Mouse (Mus musculus): ENCODE measurements around the gene Ptprn2. TPM values are rescaled to one million over a fixed set of nuclear protein-coding genes. Genes with fewer than 3 reads are reported as not detected.

The Ptprn2 gene
- polyA plus RNA-seq, 1 experiment, result not detected

GRCm38 (mm10) chr12:117098295-117098694, 612.8 kb downstream of the Ptprn2 start:
- Histone ChIP-seq H3K4me1 (ENCODE audit: control insufficient read depth, insufficient read depth, insufficient read length, low read length) (no peaks in the 10 kb centered on the region), H3K4me3 (ENCODE audit: insufficient read depth, low read depth, low read length) (no peak overlapping the region)

GRCm38 (mm10) chr12:117106696-117107095, 621.2 kb downstream of the Ptprn2 start:
- H3K4me1 ChIP-seq (ENCODE audit: control insufficient read depth, insufficient read depth, insufficient read length, low read length), result no peaks in the 10 kb centered on the region
- H3K4me3 ChIP-seq (ENCODE audit: insufficient read depth, low read depth, low read length), result no peak overlapping the region
- H3K27ac ChIP-seq (replicated peaks; ENCODE audit: low read depth, low read length), result no peak overlapping the region

More at GRCm38 (mm10) chr12:117098295-117098694, 612.8 kb downstream of the Ptprn2 start:
- H3K27ac ChIP-seq (replicated peaks; ENCODE audit: low read depth, low read length), result no peak overlapping the region

- Histone ChIP-seq H3K27ac (replicated peaks; ENCODE audit: low read depth, low read length) (no peak overlapping the region), H3K4me1 (ENCODE audit: control insufficient read depth, insufficient read depth, insufficient read length, low read length) (no peaks in the 10 kb centered on the region), H3K4me3 (ENCODE audit: insufficient read depth, low read depth, low read length) (no peak overlapping the region)
These were observed 621.7 kb downstream of the Ptprn2 start for GRCm38 (mm10) chr12:117107143-117107616.

- Histone ChIP-seq H3K4me3 (ENCODE audit: insufficient read depth, low read depth, low read length) (no peak overlapping the region), H3K27ac (replicated peaks; ENCODE audit: low read depth, low read length) (no peak overlapping the region), H3K4me1 (ENCODE audit: control insufficient read depth, insufficient read depth, insufficient read length, low read length) (no peaks in the 10 kb centered on the region)
These were observed 629.8 kb downstream of the Ptprn2 start for GRCm38 (mm10) chr12:117115254-117115865.

GRCm38 (mm10) chr12:117127078-117127477, 641.6 kb downstream of the Ptprn2 start:
- no peaks in the 10 kb centered on the region for H3K4me1 ChIP-seq (ENCODE audit: control insufficient read depth, insufficient read depth, insufficient read length, low read length)

GRCm38 (mm10) chr12:117127485-117127884, 642.0 kb downstream of the Ptprn2 start:
- no peak overlapping the region for H3K27ac ChIP-seq (replicated peaks; ENCODE audit: low read depth, low read length)
- no peaks in the 10 kb centered on the region for H3K4me1 ChIP-seq (ENCODE audit: control insufficient read depth, insufficient read depth, insufficient read length, low read length)
- no peak overlapping the region for H3K4me3 ChIP-seq (ENCODE audit: insufficient read depth, low read depth, low read length)

More at GRCm38 (mm10) chr12:117127078-117127477, 641.6 kb downstream of the Ptprn2 start:
- Histone ChIP-seq H3K27ac (replicated peaks; ENCODE audit: low read depth, low read length) (no peak overlapping the region), H3K4me3 (ENCODE audit: insufficient read depth, low read depth, low read length) (no peak overlapping the region)

GRCm38 (mm10) chr12:117132095-117132494, 646.6 kb downstream of the Ptprn2 start:
- H3K4me1 ChIP-seq (ENCODE audit: control insufficient read depth, insufficient read depth, insufficient read length, low read length), result no peaks in the 10 kb centered on the region
- no peak overlapping the region for H3K4me3 ChIP-seq (ENCODE audit: insufficient read depth, low read depth, low read length)

GRCm38 (mm10) chr12:117135205-117135604, 649.7 kb downstream of the Ptprn2 start:
- H3K27ac ChIP-seq (replicated peaks; ENCODE audit: low read depth, low read length), result no peak overlapping the region
- no peak overlapping the region for H3K4me3 ChIP-seq (ENCODE audit: insufficient read depth, low read depth, low read length)

More at GRCm38 (mm10) chr12:117132095-117132494, 646.6 kb downstream of the Ptprn2 start:
- H3K27ac ChIP-seq (replicated peaks; ENCODE audit: low read depth, low read length), result no peak overlapping the region

GRCm38 (mm10) chr12:117136472-117137010, 651.0 kb downstream of the Ptprn2 start:
- Histone ChIP-seq H3K4me3 (ENCODE audit: insufficient read depth, low read depth, low read length) (no peak overlapping the region), H3K27ac (replicated peaks; ENCODE audit: low read depth, low read length) (no peak overlapping the region), H3K4me1 (ENCODE audit: control insufficient read depth, insufficient read depth, insufficient read length, low read length) (no peaks in the 10 kb centered on the region)

More at GRCm38 (mm10) chr12:117135205-117135604, 649.7 kb downstream of the Ptprn2 start:
- H3K4me1 ChIP-seq (ENCODE audit: control insufficient read depth, insufficient read depth, insufficient read length, low read length), result no peaks in the 10 kb centered on the region

GRCm38 (mm10) chr12:117140901-117141300, 655.4 kb downstream of the Ptprn2 start:
- H3K27ac ChIP-seq (replicated peaks; ENCODE audit: low read depth, low read length), result no peak overlapping the region
- no peaks in the 10 kb centered on the region for H3K4me1 ChIP-seq (ENCODE audit: control insufficient read depth, insufficient read depth, insufficient read length, low read length)
- no peak overlapping the region for H3K4me3 ChIP-seq (ENCODE audit: insufficient read depth, low read depth, low read length)

GRCm38 (mm10) chr12:117141394-117141793, 655.9 kb downstream of the Ptprn2 start:
- Histone ChIP-seq H3K4me1 (ENCODE audit: control insufficient read depth, insufficient read depth, insufficient read length, low read length) (no peaks in the 10 kb centered on the region), H3K27ac (replicated peaks; ENCODE audit: low read depth, low read length) (no peak overlapping the region), H3K4me3 (ENCODE audit: insufficient read depth, low read depth, low read length) (no peak overlapping the region)

- Histone ChIP-seq H3K27ac (replicated peaks; ENCODE audit: low read depth, low read length) (no peak overlapping the region), H3K4me3 (ENCODE audit: insufficient read depth, low read depth, low read length) (no peak overlapping the region), H3K4me1 (ENCODE audit: control insufficient read depth, insufficient read depth, insufficient read length, low read length) (no peaks in the 10 kb centered on the region)
These were observed 663.7 kb downstream of the Ptprn2 start for GRCm38 (mm10) chr12:117149176-117149575.

- H3K4me3 ChIP-seq (ENCODE audit: insufficient read depth, low read depth, low read length), result no peak overlapping the region
- H3K27ac ChIP-seq (replicated peaks; ENCODE audit: low read depth, low read length), result no peak overlapping the region
These were observed 665.3 kb downstream of the Ptprn2 start for GRCm38 (mm10) chr12:117150611-117151395.

GRCm38 (mm10) chr12:117151611-117152010, 666.1 kb downstream of the Ptprn2 start:
- Histone ChIP-seq H3K27ac (replicated peaks; ENCODE audit: low read depth, low read length) (no peak overlapping the region), H3K4me3 (ENCODE audit: insufficient read depth, low read depth, low read length) (no peak overlapping the region), H3K4me1 (ENCODE audit: control insufficient read depth, insufficient read depth, insufficient read length, low read length) (no peaks in the 10 kb centered on the region)

More at GRCm38 (mm10) chr12:117150611-117151395, 665.3 kb downstream of the Ptprn2 start:
- H3K4me1 ChIP-seq (ENCODE audit: control insufficient read depth, insufficient read depth, insufficient read length, low read length), result no peaks in the 10 kb centered on the region

- H3K4me1 ChIP-seq (ENCODE audit: control insufficient read depth, insufficient read depth, insufficient read length, low read length), result no peaks in the 10 kb centered on the region
- H3K4me3 ChIP-seq (ENCODE audit: insufficient read depth, low read depth, low read length), result no peak overlapping the region
- H3K27ac ChIP-seq (replicated peaks; ENCODE audit: low read depth, low read length), result no peak overlapping the region
These were observed 667.0 kb downstream of the Ptprn2 start for GRCm38 (mm10) chr12:117152366-117153165.
